Mouse (Mus musculus) kidney, embryonic 14.5 days (tissue): ENCODE data around the gene Tmem59. TPM values are rescaled to one million over a fixed set of nuclear protein-coding genes. Genes with fewer than 3 reads are reported as not detected.

ENCODE experiments used
- ATAC-seq: fragments of 200-750 bp; cut with Nextera tagmentation; 2 replicates; pipeline ENCODE4 v1.8.0; 2017; ENCODE audit warnings: moderate number of reproducible peaks, mild to moderate bottlenecking, moderate TSS enrichment, moderate library complexity; ENCODE audit not compliant: low FRiP score, low TSS enrichment
- H3K27ac ChIP-seq: fragments of 300-500 bp; sonication (generic); 2 replicates; pipeline ENCODE4 v1.5.1; 2014; ENCODE audit warnings: low read depth, mild to moderate bottlenecking, low read length, moderate library complexity, mixed read lengths
- H3K27me3 ChIP-seq: fragments of 300-500 bp; sonication (generic); 2 replicates; pipeline ENCODE4 v1.6.1; 2014; ENCODE audit warnings: mild to moderate bottlenecking, low read length; ENCODE audit not compliant: control insufficient read depth, insufficient read depth
- H3K36me3 ChIP-seq: fragments of 300-500 bp; sonication (generic); 2 replicates; pipeline ENCODE4 v1.6.1; 2014; ENCODE audit warnings: low read length, mixed read lengths; ENCODE audit not compliant: control insufficient read depth, insufficient read depth
- H3K4me1 ChIP-seq: fragments of 300-500 bp; sonication (generic); 2 replicates; pipeline ENCODE4 v1.6.1; 2014; ENCODE audit warnings: low read length, mixed read lengths; ENCODE audit not compliant: control insufficient read depth, insufficient read depth
- H3K4me2 ChIP-seq: fragments of 300-500 bp; sonication (generic); replicated peaks from 2 replicates; pipeline ENCODE4 v1.6.1; 2014; ENCODE audit warnings: low read depth, mild to moderate bottlenecking, low read length
- H3K4me3 ChIP-seq: fragments of 300-500 bp; sonication (generic); 2 replicates; pipeline ENCODE4 v1.5.1; 2014; ENCODE audit warnings: mild to moderate bottlenecking, low read length
- H3K9ac ChIP-seq: fragments of 300-500 bp; sonication (generic); 2 replicates; pipeline ENCODE4 v1.6.1; 2014; ENCODE audit warnings: low read depth, mild to moderate bottlenecking, low read length, moderate library complexity
- H3K9me3 ChIP-seq: fragments of 300-500 bp; sonication (generic); 2 replicates; pipeline ENCODE4 v1.6.1; 2016; ENCODE audit warnings: low read length; ENCODE audit not compliant: control insufficient read depth
- WGBS: fragments of 180-500 bp; shearing (Covaris S2); extraction: QIAGEN DNeasy Blood & Tissue Kit; methylation state at CpG from one replicate; pipeline ENCODE4 v1.1.7; 2014; 5-methylcytosine and 5-hydroxymethylcytosine counted together
- polyA plus RNA-seq: library from polyadenylated mRNA; unstranded; fragments of >200 nt; fragmentation: Nextera tagmentation; extraction: Ambion mirVana; gene quantifications from 2 replicates; pipeline ENCODE4 v1.2.1, GENCODE M21; 2014

Gene Tmem59
- polyA plus RNA-seq, 1 experiment from 2014 or later, result 420 TPM

DNA sequence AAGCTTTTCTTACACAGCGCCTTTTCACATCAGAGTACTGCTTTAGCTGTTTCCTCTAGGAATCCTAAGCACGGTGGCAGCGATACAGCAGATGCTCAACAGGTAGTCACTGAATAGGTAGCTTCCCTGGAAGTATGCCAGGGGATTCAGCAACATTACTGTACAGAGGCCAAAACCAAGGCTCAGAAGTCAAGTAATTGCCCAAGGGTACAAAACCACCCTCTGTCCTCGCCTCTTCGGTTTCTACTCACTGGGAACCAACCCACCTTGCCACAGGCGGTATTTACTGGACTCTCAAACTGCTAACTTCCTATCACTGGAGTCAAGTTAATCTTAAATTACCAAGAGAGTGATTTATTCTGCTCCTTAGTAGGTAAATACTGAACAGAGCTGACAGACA lies 62.0 kb downstream of the Tmem59 start:
- no peaks in the 10 kb centered on the region for H3K9me3 ChIP-seq
- H3K4me2 ChIP-seq, result no peak overlapping the region
- no peaks in the 10 kb centered on the region for H3K4me1 ChIP-seq
- H3K4me3 ChIP-seq, result no peak overlapping the region
- no peaks in the 10 kb centered on the region for H3K27me3 ChIP-seq
- H3K27ac ChIP-seq, result no peak overlapping the region
- no peak overlapping the region for H3K9ac ChIP-seq
- ATAC-seq, result no peak
- WGBS, result 95% methylated on average over 6 of the region's 6 CpGs
- H3K36me3 ChIP-seq, result peaks cover 80% of the 10 kb centered on the region

DNA sequence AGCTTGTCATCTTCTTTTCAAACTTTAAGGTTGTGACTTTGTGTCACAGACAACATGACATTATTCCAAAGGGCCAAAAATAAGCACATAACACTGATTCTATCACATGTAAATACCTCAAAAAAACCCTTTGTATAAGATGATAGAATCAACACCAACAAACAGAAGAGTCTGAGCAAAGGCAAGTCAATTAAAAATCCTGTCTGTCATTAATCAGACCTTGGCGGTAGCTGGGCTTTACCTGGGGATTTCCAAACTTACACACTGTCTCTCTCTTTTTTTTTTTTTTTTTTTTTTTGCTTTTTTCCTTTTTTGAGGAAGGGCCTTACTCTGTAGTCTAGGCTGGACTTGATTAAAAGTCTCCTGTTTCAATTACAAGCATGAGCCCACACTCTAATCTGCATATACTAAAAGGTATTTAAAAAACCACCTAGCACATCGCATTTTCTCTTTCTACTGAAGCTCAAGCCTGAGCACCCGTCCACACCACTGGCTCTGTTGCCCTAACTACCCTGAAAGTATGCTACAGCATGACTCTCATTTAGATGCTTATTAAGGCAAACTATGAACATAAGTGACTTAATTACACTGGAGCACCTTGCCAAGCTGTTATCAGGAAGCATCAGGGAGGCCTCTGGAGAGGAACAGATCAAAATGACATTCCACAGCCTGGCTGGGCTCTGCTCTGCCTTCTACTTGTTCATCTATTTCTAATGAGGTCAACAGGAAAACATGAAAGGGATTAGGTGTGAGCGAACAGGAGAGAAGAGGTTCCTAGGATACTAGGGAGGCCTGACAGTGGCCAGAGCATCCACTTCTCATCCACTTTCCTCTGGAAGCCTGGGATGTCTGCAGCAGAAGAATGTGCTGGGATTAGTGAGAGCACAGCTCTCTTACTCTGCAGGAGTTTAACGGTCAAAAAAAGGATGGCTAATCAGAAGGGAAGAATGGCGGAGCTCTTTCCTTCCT lies 65.5 kb downstream of the Tmem59 start:
- Histone ChIP-seq H3K9me3 (no peaks in the 10 kb centered on the region), H3K9ac (no peak overlapping the region), H3K27ac (no peak overlapping the region), H3K4me1 (0 out of 2 replicates have a peak, but pooled peaks cover 4% of the 10 kb centered on the region), H3K4me2 (no peak overlapping the region), H3K4me3 (no peak overlapping the region), H3K36me3 (peaks cover 60% of the 10 kb centered on the region), H3K27me3 (no peaks in the 10 kb centered on the region)
- ATAC-seq, result no peak
- WGBS, result 78% methylated on average over 6 of the region's 6 CpGs

DNA sequence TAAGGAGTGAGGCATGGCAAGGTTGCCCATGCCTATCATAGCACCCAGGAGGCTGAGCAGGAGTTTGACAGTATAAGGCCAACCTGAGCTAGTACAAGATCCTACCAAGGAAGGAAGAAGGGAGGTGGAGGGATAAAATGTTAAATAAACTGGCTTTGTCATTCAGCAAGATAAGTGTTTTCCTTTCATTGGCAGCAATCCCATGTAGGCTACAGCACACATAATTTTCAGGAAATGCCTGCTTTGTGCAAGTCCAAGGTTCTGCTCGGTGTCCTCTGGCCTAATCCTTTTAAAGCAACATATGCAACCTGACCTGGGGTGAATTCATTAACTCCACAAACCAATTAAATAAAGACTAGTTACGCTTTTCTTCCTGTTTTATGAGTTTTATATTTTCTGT lies 67.2 kb downstream of the Tmem59 start:
- no peaks in the 10 kb centered on the region for H3K9me3 ChIP-seq
- peaks cover 45% of the 10 kb centered on the region for H3K36me3 ChIP-seq
- no peak overlapping the region for H3K4me2 ChIP-seq
- H3K4me3 ChIP-seq, result no peak overlapping the region
- H3K27ac ChIP-seq, result no peak overlapping the region; the same call in 1 of the 2 replicates
- H3K9ac ChIP-seq, result no peak overlapping the region
- H3K27me3 ChIP-seq, result no peaks in the 10 kb centered on the region
- peaks cover 12% of the 10 kb centered on the region; the same call in 1 of the 2 replicates for H3K4me1 ChIP-seq
- 45% methylated on average over 2 of the region's 2 CpGs for WGBS
- no peak for ATAC-seq

DNA sequence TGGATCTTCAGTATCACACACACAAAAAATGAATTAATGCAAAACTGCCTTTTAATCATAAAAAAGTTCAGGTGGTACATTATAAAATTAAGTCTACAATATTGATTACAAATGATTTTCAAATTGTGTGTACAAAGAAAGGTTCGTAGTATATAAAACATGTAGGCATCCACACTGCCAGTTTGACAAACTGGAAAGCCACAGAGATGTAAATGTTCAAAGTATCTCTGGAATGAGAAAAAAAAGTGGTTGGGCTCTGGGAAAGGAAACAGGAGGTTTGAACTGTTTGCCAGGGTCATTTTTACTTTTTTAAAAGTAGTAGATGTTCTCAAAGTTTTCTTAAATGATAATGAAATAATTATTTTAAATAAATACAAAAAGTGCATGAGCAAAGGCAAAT lies 67.8 kb downstream of the Tmem59 start:
- WGBS, result 72% methylated on average over 1 of the region's 1 CpGs
- H3K27ac ChIP-seq, result peak overlapping the region; percentile 42; the same call in 1 of the 2 replicates

DNA sequence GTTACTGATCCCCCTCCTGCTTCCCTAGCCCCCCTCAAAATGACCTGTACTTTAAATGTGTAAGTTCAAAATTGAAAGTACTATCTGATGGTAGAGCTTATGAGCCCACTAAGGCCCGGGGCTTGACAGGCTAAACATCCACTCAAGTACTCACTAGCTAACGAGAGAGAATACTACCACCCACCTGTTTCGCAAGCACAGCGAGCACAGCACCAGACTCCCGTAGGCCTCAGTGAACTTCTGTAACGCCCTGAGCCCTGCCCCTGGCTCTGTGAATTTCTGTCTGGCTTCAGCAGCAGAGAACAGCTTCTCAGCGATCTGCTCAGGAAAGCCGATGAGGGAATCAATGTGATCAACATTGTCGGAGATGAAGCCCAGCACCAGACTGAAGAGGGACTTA lies 68.9 kb downstream of the Tmem59 start:
- no peak overlapping the region for H3K4me2 ChIP-seq
- H3K4me3 ChIP-seq, result no peak overlapping the region
- H3K27me3 ChIP-seq, result no peaks in the 10 kb centered on the region
- 85% methylated on average over 9 of the region's 9 CpGs for WGBS
- no peaks in the 10 kb centered on the region for H3K9me3 ChIP-seq
- peaks cover 28% of the 10 kb centered on the region for H3K36me3 ChIP-seq
- no peak overlapping the region for H3K27ac ChIP-seq
- no peak overlapping the region for H3K9ac ChIP-seq
- ATAC-seq, result no peak
- H3K4me1 ChIP-seq, result peaks cover 15% of the 10 kb centered on the region; the same call in 1 of the 2 replicates

More for the DNA sequence above, 67.8 kb downstream of the Tmem59 start:
- no peak overlapping the region for H3K4me3 ChIP-seq
- peaks cover 12% of the 10 kb centered on the region; the same call in 1 of the 2 replicates for H3K4me1 ChIP-seq
- no peaks in the 10 kb centered on the region for H3K27me3 ChIP-seq
- H3K36me3 ChIP-seq, result peaks cover 39% of the 10 kb centered on the region
- no peaks in the 10 kb centered on the region for H3K9me3 ChIP-seq
- ATAC-seq, result no peak
- no peak overlapping the region for H3K4me2 ChIP-seq
- H3K9ac ChIP-seq, result no peak overlapping the region

DNA sequence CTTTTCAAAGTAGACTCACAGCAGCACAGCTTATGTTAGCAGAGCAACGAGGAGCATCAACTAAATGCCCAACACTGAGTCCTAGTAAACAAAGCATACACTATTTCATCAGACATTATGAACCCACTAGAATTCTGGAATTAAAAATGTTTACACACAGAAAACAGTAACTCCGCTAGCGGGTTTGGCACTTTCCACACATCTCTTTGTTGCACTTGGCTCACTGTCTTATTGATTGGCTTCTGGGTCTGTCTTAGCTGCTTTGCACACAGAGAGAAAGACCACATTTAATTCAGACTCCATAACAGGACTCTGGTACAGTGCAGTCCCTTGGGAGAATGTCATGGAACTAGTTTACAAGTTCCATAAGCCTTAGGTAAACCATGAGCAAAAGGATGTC lies 69.9 kb downstream of the Tmem59 start:
- Histone ChIP-seq H3K36me3 (peaks cover 23% of the 10 kb centered on the region), H3K9me3 (no peaks in the 10 kb centered on the region), H3K27me3 (no peaks in the 10 kb centered on the region), H3K27ac (no peak overlapping the region), H3K4me2 (no peak overlapping the region), H3K9ac (no peak overlapping the region), H3K4me3 (no peak overlapping the region), H3K4me1 (peaks cover 18% of the 10 kb centered on the region; the same call in 1 of the 2 replicates)
- WGBS, result 89% methylated on average over 3 of the region's 3 CpGs
- no peak for ATAC-seq

DNA sequence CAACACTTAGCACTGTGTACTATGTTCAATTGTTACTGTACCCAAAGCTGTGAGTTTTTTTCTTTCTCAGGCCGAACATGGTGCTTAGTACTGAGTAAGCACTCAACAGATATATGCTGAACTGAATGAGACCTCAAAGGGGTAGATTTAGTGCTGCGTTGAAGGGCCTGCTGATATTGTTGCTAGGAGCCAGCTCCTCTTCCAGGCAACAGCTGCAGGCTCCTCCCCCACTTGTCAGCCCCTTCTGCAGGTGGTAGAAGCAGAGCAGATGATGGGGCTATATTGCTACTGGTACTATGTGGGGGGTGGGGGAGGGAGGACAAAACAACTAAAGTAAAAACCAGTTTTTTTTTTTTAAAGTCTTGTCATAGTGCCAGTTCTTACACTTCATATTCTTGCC lies 71.3 kb downstream of the Tmem59 start:
- no peaks in the 10 kb centered on the region for H3K27me3 ChIP-seq
- 47% methylated on average over 2 of the region's 2 CpGs for WGBS
- no peak overlapping the region for H3K4me3 ChIP-seq
- H3K9ac ChIP-seq, result no peak overlapping the region
- ATAC-seq, result no peak
- peaks cover 13% of the 10 kb centered on the region for H3K36me3 ChIP-seq
- H3K4me1 ChIP-seq, result peaks cover 18% of the 10 kb centered on the region; the same call in 1 of the 2 replicates
- H3K4me2 ChIP-seq, result no peak overlapping the region
- H3K27ac ChIP-seq, result no peak overlapping the region
- H3K9me3 ChIP-seq, result no peaks in the 10 kb centered on the region

DNA sequence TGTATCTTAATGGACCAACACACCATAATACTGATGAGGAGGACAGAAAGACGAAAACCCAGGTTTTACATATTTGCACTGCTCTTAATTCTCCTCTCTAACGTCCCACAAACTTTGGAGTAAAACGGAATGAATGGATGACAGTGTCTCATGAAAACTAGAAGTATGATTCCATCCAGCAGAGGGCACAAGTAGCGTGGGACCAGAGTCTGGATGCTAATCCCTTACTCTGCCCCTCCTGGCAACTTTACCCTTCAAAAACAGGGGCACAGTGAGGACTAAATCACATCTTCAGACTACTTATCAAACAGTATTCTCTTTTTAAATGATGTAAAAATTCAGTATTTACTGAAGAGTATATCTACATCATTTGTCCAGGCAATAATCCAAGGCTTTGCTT lies 72.3 kb downstream of the Tmem59 start:
- Histone ChIP-seq H3K27me3 (no peaks in the 10 kb centered on the region), H3K9ac (no peak overlapping the region), H3K4me3 (no peak overlapping the region), H3K36me3 (peaks cover 10% of the 10 kb centered on the region), H3K27ac (no peak overlapping the region), H3K4me1 (peaks cover 18% of the 10 kb centered on the region; the same call in 1 of the 2 replicates), H3K4me2 (no peak overlapping the region), H3K9me3 (no peaks in the 10 kb centered on the region)
- no peak for ATAC-seq
- WGBS, result 28% methylated on average over 4 of the region's 4 CpGs
